Mouse (Mus musculus): ENCODE results near the gene Pik3cb. TPM values are rescaled to one million over a fixed set of nuclear protein-coding genes. Genes with fewer than 3 reads are reported as not detected.

Gene Pik3cb
- 10 to 100 TPM; 38.5 to 45.7 TPM for total RNA-seq (2023)

DNA sequence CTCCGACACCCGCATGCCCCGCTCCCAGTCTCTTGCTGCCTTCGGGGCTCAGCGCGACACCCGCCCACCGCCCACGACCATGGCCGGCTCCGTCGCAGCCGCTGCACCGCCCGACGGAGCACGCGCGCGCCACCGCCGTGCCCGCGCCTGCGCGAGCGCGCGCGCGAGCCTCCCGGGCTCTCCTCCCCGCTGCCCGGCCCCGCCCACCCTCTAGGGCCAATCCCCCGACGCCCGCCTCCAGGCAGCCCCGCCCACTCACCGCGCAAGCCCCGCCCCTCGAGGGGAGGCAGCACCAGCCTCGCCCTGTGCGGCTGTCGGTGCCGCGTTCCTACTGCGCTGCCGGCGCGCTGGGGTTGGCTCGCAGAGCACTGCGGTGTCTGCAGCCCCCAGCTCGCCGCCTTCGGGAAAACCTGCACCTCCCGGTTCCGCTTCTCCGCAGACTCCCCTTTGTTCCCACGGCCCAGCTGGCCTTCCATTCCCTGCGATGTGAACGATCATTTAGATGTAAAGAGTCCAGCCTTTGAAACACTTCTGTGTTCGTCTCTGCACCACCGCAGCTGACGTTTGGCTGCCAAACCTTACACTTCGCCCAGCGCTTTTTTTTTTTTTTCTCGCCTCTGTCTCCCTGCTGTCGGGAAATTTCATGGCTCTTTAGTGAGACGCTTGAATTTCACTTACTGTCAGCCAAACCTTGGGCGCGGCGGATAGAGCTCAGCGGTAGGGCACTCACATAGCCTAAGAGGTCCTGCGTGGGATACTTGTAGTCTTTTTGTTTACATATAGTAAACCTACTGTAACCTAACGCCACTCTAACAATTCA is at the start of gene Pik3cb:
Gene Pik3cb, minus strand, starts transcription at position 559 of the 820 bp plus-strand sequence.

DNA sequence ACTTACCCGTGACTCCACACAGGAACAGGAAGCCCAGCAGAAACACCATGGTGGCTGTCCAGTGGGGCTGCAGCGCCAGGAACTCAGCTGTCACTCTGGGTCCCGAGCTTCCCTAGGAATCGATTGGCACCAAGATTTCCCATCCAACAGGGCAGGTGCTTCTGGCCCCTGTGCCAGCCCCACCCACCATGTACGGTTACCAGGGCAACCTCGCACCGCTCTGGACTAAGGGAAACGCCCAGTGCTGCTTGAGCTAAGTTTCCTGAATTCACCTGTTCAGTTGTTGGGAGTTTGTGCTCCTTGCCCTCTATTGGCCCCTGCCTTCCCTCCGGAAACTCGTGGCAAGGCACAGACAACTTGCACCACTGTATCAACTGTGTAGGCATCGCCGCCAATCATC is 104.8 kb downstream of the Pik3cb start, which contains the start of gene Gm1123:
Gene Gm1123, minus strand, starts transcription at position 141 of the 400 bp plus-strand sequence.

Other genes starting within 250 kb of the Pik3cb start
- gene 7420426K07Rik, start 237.5 kb downstream of the Pik3cb start, total RNA-seq (2023) = not detected
- not detected for gene Foxl2, start 185.3 kb downstream of the Pik3cb start, total RNA-seq (2023)
- gene Faim, start 154.2 kb downstream of the Pik3cb start, total RNA-seq (2023) = 10 to 100 TPM; 11.3 to 18.7 TPM
- under 1 TPM in 1 of 2 experiments, not detected in 1; 0.22 TPM for gene Gm1123, start 104.9 kb downstream of the Pik3cb start, total RNA-seq (2023)
- not detected for gene Faiml, start 96.6 kb upstream of the Pik3cb start, total RNA-seq (2023)
- gene Cep70, start 102.7 kb upstream of the Pik3cb start, total RNA-seq (2023) = 10 to 100 TPM; 10.1 to 12.5 TPM
- not detected for gene Esyt3, start 217.9 kb upstream of the Pik3cb start, total RNA-seq (2023)

Measured in neutrophil, adult 59 days (primary cell).